Mouse (Mus musculus): ENCODE results near the gene Gnai2.
"Not testable (repeated sequence)": the region's sequence is repeated elsewhere in the genome, so short reads cannot be mapped to it uniquely, and the experiment has no call there.

The Gnai2 gene

DNA sequence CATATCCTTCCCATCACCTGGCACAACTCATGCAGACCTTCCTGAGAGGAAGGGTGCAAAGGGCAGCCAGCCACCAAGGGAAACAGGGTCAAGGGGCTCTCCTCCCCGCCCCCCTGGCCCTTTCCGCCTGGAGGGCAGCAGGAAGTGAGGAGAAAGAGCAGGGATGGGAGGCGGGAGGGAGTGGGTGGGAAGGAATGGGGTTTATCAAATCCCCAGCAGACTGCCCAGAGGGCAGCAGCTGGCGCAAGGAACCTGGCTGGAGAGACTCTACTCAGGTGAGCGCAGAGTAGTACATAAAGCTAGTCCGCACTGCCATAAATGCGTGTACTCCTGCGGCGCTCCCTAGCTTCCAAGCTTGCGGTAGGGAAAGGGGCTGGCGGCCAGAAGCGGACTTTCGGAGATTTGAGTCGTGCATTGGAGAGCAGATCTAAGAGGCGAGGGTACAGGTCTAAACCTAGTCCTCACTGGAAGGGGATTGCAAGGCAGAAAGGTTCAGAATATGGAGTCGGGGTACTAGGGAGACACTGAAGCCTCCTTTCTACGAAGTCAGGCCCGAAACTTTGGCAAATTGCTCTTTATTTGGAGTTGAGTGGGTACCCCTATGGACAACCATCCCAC lies 67.4 kb downstream of the Gnai2 start, which contains the start of gene Hyal2:
Gene Hyal2, plus strand, starts transcription at position 244 of the 618 bp plus-strand sequence.
- DNase-seq, result no peak

DNA sequence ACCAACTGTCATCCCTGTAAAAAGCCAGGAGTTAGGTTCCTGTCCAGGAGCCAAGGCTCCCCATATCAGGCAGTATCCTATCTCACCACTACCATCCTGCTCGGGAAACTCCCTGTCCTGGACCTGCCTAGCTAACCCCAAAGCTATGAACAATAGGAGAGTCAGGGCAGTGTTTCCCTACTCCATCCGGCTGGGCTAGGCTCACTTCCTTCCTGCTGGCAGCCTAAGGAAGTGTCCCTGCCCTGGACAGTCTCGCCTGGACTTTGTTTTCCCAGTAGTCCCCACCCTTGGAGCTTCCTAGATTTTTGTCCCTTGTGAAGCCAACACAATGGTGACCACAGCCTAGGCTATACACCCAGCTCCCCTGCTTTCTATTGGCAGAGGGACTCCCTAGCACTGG lies 68.3 kb downstream of the Gnai2 start:
- no peak for DNase-seq

GRCm38 (mm10) chr9:107566041-107566709 lies 69.0 kb downstream of the Gnai2 start:
- peak; percentile 79 for DNase-seq

DNA sequence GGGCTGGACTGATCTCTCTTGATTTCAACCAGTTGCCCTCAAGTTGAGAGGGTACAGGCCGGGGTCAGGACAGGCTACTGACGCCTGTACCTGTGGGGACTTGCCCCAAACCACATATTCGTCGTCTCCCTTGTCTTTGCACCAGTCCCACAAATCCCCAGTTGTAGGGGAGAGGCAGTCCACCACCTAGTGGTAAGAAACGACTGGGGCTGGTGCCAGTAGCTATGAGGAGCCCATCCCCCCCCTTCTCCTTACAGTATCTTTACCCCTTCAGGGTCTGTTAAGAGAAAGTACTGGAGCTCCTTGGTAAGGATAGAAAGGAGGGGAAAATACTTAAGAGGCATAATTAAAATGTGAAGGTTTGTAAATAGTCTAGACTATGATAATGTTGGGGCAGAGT lies 69.6 kb downstream of the Gnai2 start:
- not testable (repeated sequence) for DNase-seq

Measured in cerebellum, adult 11-12 months (tissue).